Mouse (Mus musculus) stomach, postnatal 0 days (tissue): ENCODE measurements around the gene Iqch.

ENCODE experiments used
- CTCF ChIP-seq: IDR thresholded peaks from 2 replicates; pipeline ENCODE4 v1.5.1; 2016; ENCODE audit warnings: antibody characterized with exemption, low read depth, mild to moderate bottlenecking, moderate library complexity
- EP300 ChIP-seq: optimal IDR thresholded peaks from 2 replicates; pipeline ENCODE3; 2016; ENCODE audit warnings: antibody characterized with exemption

- no peak for TF ChIP-seq CTCF
- TF ChIP-seq EP300, result no peak
These were observed 49.3 kb upstream of the Iqch start for GRCm38 (mm10) chr9:63651594-63651993.
